ENCODE assay signal across 8 mouse cellular contexts in the genomic region with DNA sequence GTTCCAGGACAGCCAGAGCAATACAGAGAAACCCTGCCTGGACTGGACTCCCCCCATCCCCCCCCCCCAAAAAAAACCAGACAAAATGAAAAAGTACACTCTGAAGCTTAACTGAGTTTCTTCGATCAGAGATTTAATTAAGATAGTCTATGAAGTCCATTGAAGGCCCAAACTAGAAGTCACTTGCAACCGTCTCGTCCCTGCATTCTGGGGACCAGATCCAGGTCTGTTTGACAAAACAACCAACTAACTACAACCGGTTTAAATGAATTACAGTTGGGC. TPM values are rescaled to one million over a fixed set of nuclear protein-coding genes. Genes with fewer than 3 reads are reported as not detected.
DNase-seq lines count a peak whose midpoint lies in the region; ATAC-seq and TF ChIP-seq lines count a peak whose summit lies in the region.

No protein-coding gene starts in this region.

- peak overlapping the region; percentile 62 for H3K4me2 ChIP-seq in limb, embryonic 14.5 days (replicated peaks; ENCODE audit: low read depth, low read length, severe bottlenecking)
- H3K4me2 ChIP-seq in stomach, embryonic 16.5 days (ENCODE audit: low read depth, low read length) = peak overlapping the region; percentile 69

- H3K27me3 ChIP-seq in spleen, adult 2 months (ENCODE audit: control insufficient read depth, insufficient read depth, low read length) = no peaks in the 10 kb centered on the region
- H3K27me3 ChIP-seq in limb, embryonic 14.5 days (ENCODE audit: control insufficient read depth, insufficient read depth, low read length) = no peaks in the 10 kb centered on the region
- H3K27me3 ChIP-seq in stomach, embryonic 16.5 days (ENCODE audit: control insufficient read depth, insufficient read depth, low read length) = no peaks in the 10 kb centered on the region

- H3K4me3 ChIP-seq in spleen, adult 2 months (ENCODE audit: extremely low read depth, insufficient read depth, insufficient read length) = peak overlapping the region; percentile 95
- peak overlapping the region; percentile 98 for H3K4me3 ChIP-seq in limb, embryonic 14.5 days (replicated peaks; ENCODE audit: low read length)
- H3K4me3 ChIP-seq in stomach, embryonic 16.5 days (replicated peaks; ENCODE audit: low read length) = peak overlapping the region; percentile 94

- no peaks in the 10 kb centered on the region; the same call in 1 of the 2 replicates for H3K36me3 ChIP-seq in spleen, adult 2 months (ENCODE audit: control insufficient read depth, insufficient read depth, low read length)
- peaks cover 6% of the 10 kb centered on the region; the same call in 1 of the 2 replicates for H3K36me3 ChIP-seq in limb, embryonic 14.5 days (ENCODE audit: control insufficient read depth, insufficient read depth, low read length)
- no peaks in the 10 kb centered on the region for H3K36me3 ChIP-seq in stomach, embryonic 16.5 days (ENCODE audit: control insufficient read depth, insufficient read depth, low read length)

- TF ChIP-seq CTCF in spleen, adult 2 months (IDR thresholded peaks at IDR 0.05; ENCODE audit: extremely low read depth, insufficient read depth, insufficient read length, insufficient replicate concordance) = no peak

- TF ChIP-seq POLR2A in spleen, adult 2 months (IDR thresholded peaks at IDR 0.05; ENCODE audit: low read depth, low read length) = no peak
- no peak for TF ChIP-seq POLR2A in limb, embryonic 14.5 days (IDR thresholded peaks at IDR 0.05; ENCODE audit: borderline replicate concordance, extremely low read depth, insufficient read depth, insufficient read length)

- WGBS in spleen, adult 2 months = 4% methylated on average over 4 of the region's 4 CpGs
- WGBS in limb, embryonic 14.5 days = 7% methylated on average over 4 of the region's 4 CpGs
- 7% methylated on average over 4 of the region's 4 CpGs for whole genome bisulfite sequencing in stomach, embryonic 16.5 days

- peaks cover 23% of the 10 kb centered on the region for H3K4me1 ChIP-seq in spleen, adult 2 months (ENCODE audit: control insufficient read depth, insufficient read depth, insufficient read length)
- peaks cover 21% of the 10 kb centered on the region for H3K4me1 ChIP-seq in limb, embryonic 14.5 days (ENCODE audit: control insufficient read depth, insufficient read depth, low read length)
- peaks cover 27% of the 10 kb centered on the region for H3K4me1 ChIP-seq in stomach, embryonic 16.5 days (ENCODE audit: control insufficient read depth, insufficient read depth, low read length)

- H3K9ac ChIP-seq in limb, embryonic 14.5 days (ENCODE audit: low read depth, low read length, severe bottlenecking) = peak overlapping the region; percentile 100
- H3K9ac ChIP-seq in stomach, embryonic 16.5 days (ENCODE audit: low read length) = peak overlapping the region; percentile 100

- peak; percentile 46 for DNase-seq in embryo, embryonic 10.5 days (ENCODE audit: low spot score)
- DNase-seq in embryo, embryonic 11 days = no peak
- no peak for DNase-seq in spleen, adult 2 months (ENCODE audit: low read depth in 1 of 2, low spot score in 2 of 2)
- no peak for DNase-seq in spleen, postnatal 14 days (ENCODE audit: low spot score in 2 of 2)
- DNase-seq in limb, embryonic 14.5 days (ENCODE audit: low spot score) = no peak
- DNase-seq in cerebellum, adult 9-10 months = no peak
- DNase-seq in thymus, adult 18-20 months = no peak

- no peak for ATAC-seq in limb, embryonic 14.5 days (ENCODE audit: low FRiP score, low read depth)
- ATAC-seq in stomach, embryonic 16.5 days (ENCODE audit: insufficient read depth, low FRiP score) = no peak

- no peaks in the 10 kb centered on the region for H3K9me3 ChIP-seq in limb, embryonic 14.5 days (ENCODE audit: control insufficient read depth, low read length)
- no peaks in the 10 kb centered on the region for H3K9me3 ChIP-seq in stomach, embryonic 16.5 days (replicated peaks; ENCODE audit: control insufficient read depth, low read length)

- H3K27ac ChIP-seq in spleen, adult 2 months (ENCODE audit: insufficient read depth, low read length) = peak overlapping the region; percentile 100
- peak overlapping the region; percentile 100 for H3K27ac ChIP-seq in limb, embryonic 14.5 days (replicated peaks; ENCODE audit: low read depth, low read length)
- H3K27ac ChIP-seq in stomach, embryonic 16.5 days (ENCODE audit: low read length) = peak overlapping the region; percentile 100

RNA-seq across cellular contexts. Expression of a gene that starts 2.2 kb away (rescaled TPM):
- 14.4 and 14.5 TPM in 2 replicates for polyA plus RNA-seq in spleen, adult 2 months (2012; rRNA removed)
- 17.2 and 17.7 TPM in 2 replicates for polyA plus RNA-seq in limb, embryonic 14.5 days (2012; rRNA removed)
- polyA plus RNA-seq in limb, embryonic 14.5 days (2014; fragmentation: Nextera tagmentation; extraction: Ambion mirVana) = 5.4 and 8.2 TPM in 2 replicates
- polyA plus RNA-seq in stomach, embryonic 16.5 days (2015; fragmentation: Nextera tagmentation; extraction: Ambion mirVana) = 3.4 and 4.0 TPM in 2 replicates

RNA-seq across cellular contexts. Expression of a gene that starts 34.4 kb away (rescaled TPM):
- polyA plus RNA-seq in spleen, adult 2 months (2012; rRNA removed) = 17.2 and 21.3 TPM in 2 replicates
- 27.8 and 28.9 TPM in 2 replicates for polyA plus RNA-seq in limb, embryonic 14.5 days (2012; rRNA removed)
- polyA plus RNA-seq in limb, embryonic 14.5 days (2014; fragmentation: Nextera tagmentation; extraction: Ambion mirVana) = 63.3 and 66.5 TPM in 2 replicates
- 25.8 and 34.8 TPM in 2 replicates for polyA plus RNA-seq in stomach, embryonic 16.5 days (2015; fragmentation: Nextera tagmentation; extraction: Ambion mirVana)

RNA-seq across cellular contexts. Expression of a gene that starts 54.2 kb away (rescaled TPM):
- polyA plus RNA-seq in spleen, adult 2 months (2012; rRNA removed) = not detected in 2 replicates
- not detected in 2 replicates for polyA plus RNA-seq in limb, embryonic 14.5 days (2012; rRNA removed)
- 0.07 TPM in 1 of 2 replicates, not detected in the other for polyA plus RNA-seq in limb, embryonic 14.5 days (2014; fragmentation: Nextera tagmentation; extraction: Ambion mirVana)
- polyA plus RNA-seq in stomach, embryonic 16.5 days (2015; fragmentation: Nextera tagmentation; extraction: Ambion mirVana) = not detected in 2 replicates
